Mouse (Mus musculus) cerebellum, postnatal 10 days (tissue): ENCODE data around the gene Syt8.
A peak's percentile ranks its signal among the peaks of the same experiment; 100 is the strongest.

Experiments used
- DNase-seq, 2 experiments: peaks; one replicate each; pipeline ENCODE4 v3.0.0; 2021; ENCODE audit warnings: mixed read lengths in 2 of 2

The Syt8 gene

DNA sequence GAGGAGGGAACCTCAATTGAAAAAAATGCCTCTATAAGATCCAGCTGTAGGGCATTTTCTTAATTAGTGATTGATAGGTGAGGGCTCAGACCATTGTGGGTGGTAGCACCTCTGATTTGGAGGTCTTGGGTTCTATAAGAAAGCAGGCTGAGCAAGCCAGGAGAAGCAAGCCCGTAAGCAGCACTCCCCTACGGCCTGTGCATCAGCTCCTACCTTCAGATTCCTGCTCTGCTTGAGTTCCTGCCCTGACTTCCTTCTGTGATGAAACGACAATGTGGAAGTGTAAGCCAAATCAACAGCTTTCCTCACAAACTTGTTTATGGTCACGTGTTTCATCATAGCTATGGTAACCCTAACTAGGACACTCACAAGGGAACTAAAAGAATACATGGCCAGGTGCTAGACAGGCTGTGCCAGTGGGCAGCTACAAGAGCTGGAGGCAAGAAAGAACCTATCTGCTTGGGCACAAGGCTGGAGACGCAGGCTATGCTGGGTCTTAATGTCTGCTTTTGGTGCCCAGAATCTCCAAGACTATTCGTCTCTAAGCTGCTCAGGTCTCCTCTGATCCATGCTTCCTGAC is 14.5 kb downstream of the Syt8 start:
- DNase-seq = no peak

DNA sequence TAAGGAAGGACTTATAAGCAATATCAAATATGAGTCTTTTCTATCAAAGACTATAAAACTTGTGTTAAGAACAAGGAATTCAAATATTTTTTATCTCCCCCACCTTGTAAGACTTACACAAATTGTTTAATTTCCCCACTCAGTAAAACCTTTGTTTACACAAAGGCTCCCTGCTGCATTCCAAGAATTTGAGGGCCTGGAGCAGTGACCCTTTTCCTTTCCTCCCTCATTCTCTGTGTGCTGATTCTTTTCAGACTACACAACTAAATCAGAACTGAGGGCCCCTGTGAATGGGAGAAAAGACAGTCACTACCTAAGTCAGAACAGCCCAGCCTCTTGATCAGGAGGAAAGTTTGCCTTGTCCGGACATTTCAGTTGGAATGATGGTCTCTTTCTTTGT is 20.1 kb downstream of the Syt8 start:
- DNase-seq = no peak

DNA sequence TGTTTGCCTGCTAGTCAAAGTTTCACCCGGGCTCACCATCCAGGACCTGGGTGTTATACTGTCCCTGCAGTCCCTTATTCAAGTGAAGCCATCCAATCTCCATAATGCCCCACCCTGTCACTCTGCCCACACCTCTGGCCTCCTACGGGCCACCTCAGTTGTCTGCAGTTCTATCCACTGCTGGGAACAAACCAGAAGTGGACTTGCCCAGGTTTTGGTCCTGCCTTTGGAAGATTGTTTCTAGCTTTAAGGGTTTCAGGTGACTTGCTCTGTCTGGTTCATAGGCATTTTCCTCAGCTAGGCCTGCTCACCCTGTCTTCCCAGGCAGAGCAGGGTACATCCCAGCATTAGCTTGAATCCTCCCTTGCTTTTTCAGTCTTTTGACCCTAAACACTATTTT is 20.6 kb downstream of the Syt8 start:
- DNase-seq = no peak

DNA sequence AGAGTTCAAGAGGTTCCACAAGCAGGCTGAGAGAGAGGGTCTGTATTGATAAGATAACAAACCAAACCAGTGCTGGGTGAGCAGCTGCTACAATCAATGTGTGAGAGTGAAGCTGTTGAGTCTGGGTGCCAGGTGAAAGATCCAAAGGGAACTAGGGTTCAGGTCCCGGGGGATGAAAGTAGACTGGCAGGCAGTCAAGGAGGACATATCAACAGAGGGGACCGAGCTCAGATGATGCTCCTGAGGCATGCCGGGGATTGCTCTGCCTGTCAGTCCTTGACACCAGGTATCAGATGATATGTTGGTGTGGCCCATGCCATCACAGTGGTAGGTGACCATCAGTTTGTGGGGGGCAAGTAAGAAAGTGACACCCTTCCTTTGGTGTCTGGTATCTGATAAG is 22.2 kb downstream of the Syt8 start:
- DNase-seq = peak; percentile 62 to 73

DNA sequence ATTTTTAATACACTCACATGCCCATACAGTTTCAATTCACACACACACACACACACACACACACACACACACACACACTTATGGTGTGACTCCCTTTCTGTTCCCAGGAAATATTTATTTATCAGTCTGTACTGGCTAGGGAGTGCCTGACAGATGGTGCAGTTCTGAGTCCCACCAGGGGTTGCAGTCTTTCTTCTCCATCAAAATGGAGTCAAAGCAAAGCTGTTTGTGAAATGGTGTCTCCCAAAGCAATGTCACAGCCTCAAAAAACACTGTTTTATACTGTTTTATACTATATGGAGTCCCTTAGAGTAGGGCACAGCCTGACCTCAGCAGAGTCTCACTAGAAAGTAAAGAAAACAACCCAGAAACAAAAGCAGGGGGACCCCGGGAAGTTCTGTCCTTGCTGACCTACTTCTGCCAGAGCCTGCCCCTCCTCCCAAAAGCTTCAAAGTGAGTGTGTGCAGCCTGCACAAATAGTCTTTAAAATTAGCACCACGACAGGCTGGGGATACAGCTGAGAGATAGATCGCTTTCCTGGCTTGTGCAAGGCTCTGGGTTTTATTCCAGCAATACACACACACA is 22.7 kb downstream of the Syt8 start:
- DNase-seq = peak; percentile 88

DNA sequence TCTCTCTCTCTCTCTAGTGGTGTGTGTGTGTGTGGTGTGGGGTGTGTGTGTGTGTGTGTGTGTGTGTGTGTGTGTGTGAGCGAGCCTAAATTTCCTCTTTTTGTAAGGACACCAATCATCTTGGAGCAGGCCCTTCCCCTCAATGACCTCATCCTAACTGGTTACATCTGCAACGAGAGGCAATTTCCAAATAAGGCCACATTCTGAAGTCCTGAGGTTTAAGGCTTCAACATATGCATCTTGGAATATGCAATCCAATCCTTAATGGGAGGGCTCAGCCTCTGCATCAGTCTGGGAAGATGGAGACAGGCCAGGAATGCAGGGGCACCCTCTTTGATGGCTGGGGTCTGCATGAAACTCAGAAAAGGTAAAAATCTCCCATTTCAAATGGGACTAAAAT is 23.4 kb downstream of the Syt8 start:
- DNase-seq = peak in 1 of 2 experiments; percentile 43

DNA sequence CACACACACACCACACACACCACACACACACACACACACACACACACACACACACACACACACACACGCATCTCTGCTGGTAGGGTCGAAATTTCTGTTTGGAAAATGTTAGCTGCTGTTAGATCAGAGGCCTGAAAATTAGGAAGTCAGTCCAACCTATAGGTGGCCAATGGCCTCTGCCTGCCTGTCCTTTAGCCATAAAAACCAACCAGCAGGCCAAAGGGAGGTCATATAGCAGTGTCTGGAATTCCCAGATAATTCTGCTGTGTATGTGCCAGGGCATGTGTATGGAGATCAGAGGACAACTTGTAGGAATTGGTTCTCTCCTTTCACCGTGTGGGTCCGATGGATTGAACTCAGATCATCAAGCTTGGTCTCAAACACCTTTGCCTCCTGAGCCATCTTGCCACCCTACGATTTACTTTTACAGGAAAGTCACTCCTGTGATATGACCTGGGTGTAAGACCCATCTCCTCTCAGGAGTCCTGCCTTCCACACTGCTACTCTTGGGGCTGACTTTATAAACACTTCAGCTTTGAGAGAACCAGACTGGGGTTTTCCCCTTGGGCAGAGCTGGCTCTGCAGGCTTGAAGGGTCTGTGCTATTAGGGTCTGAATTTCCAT is 24.1 kb downstream of the Syt8 start:
- no peak for DNase-seq

DNA sequence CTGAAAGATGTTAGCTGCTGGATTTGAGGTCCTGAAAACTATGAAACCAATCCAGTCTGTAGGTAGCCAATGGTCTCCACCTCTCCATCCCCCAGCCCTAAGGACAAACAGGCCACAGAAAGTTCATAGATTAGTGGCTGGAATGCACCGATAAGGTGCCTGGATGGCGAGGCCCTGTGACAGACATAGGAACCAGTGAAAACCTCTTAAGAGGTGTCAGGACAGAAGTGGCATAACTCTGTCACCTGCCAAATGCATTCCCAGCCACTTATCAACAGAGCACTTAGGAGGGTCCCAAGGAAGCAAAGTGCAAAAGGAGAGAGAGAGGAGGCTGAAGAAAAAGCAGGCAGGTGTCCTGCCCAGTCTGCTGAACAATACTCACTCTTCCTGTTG is 24.6 kb downstream of the Syt8 start:
- DNase-seq = no peak

DNA sequence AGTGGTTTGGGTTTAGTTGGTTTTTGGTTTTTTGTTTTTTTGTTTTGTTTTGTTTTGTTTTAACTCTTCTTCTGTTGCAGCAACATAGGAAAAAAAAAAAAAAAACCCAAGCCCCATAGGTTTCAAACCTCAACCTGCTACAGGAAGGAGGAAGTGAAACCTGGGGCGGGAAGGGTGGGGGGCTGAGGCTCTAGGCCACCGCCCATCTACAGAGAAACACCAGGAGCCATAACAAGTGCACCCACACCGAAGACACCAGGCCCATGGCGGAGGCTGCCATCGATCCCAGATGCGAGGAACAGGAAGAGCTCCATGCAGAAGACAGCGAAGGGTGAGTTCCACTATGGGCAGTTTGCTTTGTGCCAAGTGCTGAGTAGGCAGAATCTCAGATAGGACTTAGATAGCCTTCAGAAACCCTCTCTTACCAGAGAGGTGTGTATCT is 26.0 kb downstream of the Syt8 start, which contains the start of gene Lsp1:
Lsp1 (plus strand) TSS at position 174 of the 442 bp plus-strand sequence.
- no peak for DNase-seq

DNA sequence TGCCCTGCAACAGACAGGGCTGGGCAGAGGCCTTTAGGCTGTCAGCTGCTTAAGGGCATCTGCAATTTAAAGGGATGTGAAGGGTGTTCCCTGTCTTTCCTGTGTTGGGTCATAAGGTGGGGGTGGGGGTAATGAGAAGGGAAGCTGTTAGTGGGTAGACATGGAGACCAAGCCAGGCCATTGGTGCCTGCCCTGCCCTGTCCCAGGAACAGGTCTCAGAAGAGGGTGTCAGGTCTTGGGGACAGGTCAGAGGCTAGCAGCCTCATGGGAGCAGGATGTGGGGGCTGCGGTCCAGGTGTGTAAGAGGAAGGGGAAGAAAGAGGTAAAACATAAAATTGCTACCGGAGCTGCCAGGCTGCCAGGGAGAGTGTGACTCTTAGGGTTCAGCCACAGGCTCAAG is 26.8 kb downstream of the Syt8 start:
- no peak for DNase-seq

DNA sequence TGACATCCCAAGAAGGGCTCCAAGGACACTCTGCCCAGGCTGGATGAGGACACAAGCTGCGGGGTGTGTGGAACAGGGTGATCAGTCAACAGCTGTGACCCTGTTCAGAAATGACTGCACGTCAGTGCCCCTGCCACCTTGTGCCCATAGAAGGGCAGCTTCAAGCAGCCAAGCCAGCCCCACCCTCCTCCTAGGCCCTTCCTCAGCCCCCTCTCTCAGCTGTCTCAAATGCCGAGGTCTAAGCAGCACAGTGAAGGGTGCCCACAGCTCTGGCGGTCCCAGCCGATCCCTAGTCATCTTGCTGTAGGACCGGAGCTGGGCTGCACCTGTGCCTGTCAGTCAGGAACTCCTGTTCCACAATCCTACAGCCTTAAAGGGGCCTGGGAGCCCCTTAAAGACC is 27.5 kb downstream of the Syt8 start:
- no peak for DNase-seq

DNA sequence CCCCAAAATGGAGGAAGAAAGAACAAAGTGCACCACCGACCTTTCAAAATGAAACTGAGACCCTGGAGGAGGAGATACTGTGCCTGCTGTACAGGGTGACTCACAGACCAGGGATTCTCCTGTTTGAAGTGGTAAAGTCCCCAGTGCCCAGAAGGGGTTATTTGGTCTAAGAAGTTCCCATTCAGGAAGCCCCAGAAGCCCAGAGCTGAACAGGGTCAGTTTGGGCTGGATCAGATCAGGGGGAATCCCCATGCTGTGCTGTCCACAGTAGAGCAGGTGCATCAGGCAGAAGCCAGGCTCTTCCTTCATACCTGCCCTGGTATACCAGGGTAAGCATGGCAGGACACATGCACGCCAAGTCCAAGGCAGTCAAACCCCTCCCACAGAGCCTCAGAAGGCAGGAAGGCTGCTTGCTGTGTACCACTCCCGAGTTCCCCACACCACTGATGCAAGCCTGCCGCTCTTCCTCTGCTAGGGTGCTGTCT is 28.0 kb downstream of the Syt8 start:
- no peak for DNase-seq

DNA sequence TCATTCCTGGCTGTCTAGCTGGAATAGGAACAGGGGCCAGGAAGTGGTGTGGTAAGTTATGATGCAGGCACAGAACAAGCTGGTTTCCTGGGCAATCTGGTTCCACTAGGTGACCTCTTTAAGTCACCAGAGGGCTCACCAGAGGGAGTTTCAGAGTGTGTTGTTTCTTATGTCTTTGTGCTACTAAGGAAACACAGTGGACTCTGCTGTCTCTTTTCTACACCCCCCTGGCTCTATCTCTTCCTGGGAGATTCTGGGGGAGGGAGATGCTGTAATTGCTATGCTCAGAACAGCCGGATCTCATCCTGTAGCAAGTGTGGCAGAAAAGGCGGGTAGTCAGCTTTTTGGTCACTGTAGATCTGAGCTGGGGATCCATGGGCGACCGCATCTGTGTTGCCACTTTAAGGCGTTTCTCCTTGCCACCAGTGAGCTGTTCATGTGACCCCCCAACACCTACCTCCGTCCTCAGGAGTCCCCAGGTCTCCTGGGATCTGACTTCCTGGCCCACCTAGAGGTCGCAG is 35.6 kb downstream of the Syt8 start:
- DNase-seq = no peak

DNA sequence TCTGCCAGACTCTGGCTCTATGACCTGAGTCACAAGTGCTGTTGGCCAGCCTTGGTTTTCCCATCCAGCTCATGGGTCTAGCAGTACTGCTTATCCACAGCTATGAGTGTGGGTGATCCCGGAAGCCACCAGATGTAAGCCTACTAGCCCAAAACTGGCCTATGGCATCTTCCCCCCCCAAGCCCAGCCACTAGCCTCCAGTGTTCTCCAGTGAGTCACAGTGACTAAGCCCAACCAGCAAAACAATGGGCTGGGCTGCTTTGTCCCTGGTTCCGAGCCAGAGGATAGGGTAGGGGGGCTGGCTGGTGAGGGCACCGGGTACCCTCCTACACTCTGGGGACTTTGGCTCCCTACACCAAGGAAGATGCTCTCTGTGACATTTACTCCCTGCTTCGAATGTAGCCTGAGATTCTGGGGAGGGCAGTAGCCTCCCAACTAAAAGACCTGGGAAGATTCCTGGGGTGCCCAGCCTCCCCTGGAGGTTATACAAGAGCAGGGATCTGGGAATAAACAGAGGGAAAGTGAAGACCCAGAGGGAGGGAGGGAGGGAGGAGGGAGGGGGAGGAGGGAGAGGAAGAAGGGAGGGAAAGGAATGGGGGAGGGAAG is 36.3 kb downstream of the Syt8 start:
- peak; percentile 59 for DNase-seq

DNA sequence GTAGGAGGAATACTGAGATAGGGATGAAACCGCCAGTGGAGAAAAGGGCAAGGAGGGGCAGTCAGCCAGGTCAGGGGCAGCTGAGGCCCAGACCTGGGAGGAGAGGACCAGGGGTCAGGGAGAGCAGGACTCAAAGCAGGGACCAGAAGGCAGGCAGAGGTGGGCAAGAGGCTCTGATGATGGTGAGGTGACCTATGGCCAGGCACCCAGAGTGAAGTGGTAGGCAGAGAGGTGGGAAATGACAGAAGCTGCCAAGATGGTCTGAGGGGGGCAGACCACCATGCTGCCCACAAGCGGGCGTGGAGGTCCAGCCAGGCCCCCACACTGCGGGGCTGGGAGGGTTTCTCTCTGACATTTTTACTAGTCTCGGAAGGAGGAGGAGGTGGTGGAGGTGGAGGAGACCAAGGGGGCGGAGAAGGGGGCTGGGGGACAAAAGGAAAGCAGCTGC is 36.8 kb downstream of the Syt8 start:
- peak in 1 of 2 experiments; percentile 27 for DNase-seq

DNA sequence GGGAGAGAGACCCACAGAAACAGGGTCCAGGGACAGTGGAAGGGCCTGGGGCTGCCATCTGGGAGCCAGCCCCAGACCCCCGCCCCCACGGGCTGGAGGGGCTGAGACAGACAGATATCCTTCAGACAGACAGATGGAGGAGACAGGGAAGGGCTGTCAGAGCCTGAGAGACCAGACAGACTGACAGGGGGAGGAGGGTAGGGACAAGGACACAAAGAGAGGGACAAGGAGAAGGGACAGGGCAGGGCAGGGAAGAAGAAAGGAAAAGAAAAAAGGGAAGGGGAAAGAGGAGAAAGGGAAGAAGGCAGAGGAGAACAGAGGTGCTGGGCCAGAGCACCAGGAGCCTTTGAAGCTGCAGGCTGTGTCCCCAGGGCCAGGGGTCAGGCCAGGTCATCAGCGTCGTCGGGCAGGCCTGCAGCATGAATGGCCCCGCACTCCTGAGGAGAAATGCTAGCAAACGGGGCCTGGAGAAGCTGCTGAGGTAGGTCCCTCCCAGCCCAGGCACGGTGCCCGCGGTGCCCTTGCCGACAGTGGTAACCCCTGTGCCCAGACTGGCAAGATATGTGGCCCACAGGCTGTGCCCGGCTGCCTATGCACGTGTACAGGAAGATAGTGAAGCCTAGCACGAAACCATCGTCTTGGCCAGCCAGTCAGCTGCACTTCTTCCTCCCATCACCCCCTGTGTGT is 37.4 kb downstream of the Syt8 start:
- peak; percentile 75 to 81 for DNase-seq

DNA sequence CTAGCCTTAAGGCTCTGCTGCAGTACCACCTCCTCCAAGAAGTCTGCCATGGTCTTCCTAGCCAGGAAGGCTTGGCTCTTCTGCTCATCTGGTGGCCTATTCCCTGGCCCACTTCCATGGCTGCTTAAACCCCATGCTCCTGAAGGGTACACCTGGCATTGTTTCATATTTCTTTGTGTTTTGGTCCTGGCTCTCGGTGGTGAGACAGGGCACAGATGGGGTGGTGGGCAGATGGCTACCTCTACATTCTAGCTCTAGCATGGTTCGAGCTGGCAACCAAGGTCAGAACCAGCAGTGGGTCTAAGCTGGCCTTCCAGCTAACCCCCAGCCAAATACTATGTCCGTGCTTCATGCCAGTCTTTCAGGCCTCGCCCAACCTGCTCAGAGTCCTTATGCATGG is 38.3 kb downstream of the Syt8 start:
- peak; percentile 65 to 71 for DNase-seq

DNA sequence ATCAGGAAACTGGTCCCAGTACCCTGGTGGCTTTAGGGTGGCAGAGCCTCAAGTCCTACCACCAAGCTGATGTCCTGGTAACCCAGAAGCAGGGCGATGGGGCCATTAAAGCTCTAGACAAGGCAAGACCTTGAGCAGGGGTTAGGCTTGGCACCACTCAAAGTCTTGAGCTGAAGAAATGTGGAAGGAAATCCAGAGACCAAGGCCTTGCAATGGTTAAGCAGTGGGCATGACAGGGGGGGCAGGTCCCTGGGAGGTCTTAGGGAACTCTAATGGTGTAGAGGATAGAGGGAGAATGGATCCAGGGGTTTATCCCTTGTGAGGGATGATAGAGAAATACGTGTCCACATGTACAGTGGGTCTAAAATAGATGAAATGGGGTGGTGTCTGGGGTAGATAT is 38.8 kb downstream of the Syt8 start:
- DNase-seq = no peak

DNA sequence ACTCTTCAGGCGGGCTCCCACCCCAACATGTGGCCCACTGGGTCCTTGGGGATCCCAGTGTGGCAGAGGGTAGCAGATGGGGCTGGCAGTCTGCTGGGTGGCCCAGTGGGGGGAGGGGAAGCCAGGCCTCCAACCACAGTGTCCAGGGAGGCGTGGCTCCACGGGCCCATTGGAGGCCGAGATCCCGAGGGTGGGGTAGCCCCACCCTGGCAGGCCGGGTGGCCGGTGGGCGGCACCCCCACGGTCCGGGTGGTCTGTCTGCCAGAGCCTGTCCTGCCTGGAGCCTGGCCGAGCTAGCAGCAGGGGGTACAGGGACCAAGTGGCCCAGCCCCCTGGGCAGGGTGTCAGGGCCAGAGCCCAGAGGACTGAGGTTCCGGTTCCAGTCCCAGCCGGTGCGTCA is 40.1 kb downstream of the Syt8 start:
- peak; percentile 43 to 44 for DNase-seq

DNA sequence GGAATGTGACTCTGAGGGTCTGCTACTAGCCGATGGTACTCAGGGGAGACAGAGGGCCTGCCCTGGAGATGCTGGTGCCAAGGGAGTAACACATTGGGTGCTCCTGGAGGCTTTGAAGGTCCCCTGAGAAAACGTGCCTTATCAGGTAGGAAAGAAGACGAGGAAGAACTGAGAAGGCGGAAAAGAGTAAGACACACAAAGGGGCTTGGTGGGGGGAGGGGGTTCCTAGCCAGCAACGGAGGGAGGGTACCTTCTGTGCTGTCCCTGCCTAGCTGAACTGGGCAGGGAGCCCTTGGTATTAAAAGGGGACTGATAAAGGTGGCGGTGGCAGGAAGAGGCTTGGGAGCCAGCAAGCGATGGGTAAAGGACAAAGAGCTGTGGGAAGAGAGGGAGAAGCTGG is 41.0 kb downstream of the Syt8 start:
- peak; percentile 39 to 44 for DNase-seq

DNA sequence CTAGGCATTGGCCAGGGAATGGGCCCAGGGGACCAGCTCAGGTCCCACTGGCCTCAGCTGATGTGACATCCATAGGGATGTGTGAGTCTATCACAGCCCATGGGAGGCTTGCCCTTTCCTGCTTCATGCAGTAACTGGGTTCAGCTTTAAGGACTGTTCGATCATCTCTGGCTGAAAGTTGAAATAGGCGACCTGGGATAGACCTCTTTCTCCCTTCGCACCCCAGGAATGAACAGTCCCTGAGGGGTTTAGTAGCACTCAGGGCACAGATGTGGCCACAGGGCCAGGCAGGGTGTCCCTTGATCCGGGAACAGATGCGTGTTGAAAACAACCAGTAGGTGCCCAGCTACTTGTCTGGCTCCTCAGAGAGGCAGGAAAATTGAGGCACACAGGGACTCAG is 41.6 kb downstream of the Syt8 start:
- no peak for DNase-seq

DNA sequence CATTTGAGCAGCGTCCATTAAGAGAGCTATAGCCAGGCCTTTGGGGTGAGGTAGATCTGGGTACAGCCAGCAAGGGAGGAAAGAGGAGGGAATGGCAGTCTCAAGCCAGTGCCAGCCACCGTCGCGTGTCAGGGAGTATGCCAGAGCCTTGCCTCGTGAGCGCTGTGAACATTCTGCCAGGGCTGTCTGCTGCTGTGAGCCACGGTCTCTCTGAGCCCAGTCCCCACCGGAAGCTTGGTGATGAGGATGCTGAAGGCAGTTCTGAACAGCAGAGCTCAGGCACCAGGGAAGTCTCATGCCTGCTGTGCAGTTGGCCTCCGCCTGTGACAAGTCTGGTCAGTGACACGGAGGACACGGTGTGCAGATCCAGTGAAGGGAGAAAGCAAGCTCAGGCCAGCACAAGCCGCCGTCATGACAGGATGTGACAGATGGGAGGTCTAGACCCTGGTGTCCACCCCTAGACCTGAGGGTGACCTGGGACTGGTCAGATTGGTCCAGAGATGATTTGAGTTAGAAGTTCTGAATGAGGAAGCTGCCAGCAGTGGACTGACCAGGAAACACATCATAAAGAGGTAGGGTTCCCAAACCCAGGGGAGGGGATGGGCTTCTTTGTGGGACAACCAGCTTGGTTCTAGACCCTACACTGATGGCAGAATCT is 42.3 kb downstream of the Syt8 start:
- DNase-seq = peak; percentile 85 to 86
